Mouse (Mus musculus) CH12.LX (cell line): Measurements from ENCODE around the gene Safb2. TPM values are rescaled to one million over a fixed set of nuclear protein-coding genes. Genes with fewer than 3 reads are reported as not detected.

Experiments
- DNase-seq: peaks from one replicate; pipeline ENCODE4 v3.0.0-alpha.2; 2013; ENCODE audit errors: extremely low read depth
- H3K27ac ChIP-seq: 2 replicates; pipeline ENCODE4 v1.5.1; 2012; ENCODE audit warnings: low read depth, mild to moderate bottlenecking, control low read depth, moderate library complexity; ENCODE audit not compliant: insufficient read depth
- H3K27me3 ChIP-seq: replicated peaks from 2 replicates; pipeline ENCODE3; 2012; ENCODE audit warnings: inconsistent platforms
- H3K36me3 ChIP-seq, 2 experiments: replicated peaks in 1 of 2; 2 replicates each; pipeline versions ENCODE3 to v1.6.1; 2012; ENCODE audit warnings: inconsistent platforms in 1 of 2, low read length in 1 of 2, mild to moderate bottlenecking in 1 of 2, mixed read lengths in 1 of 2, moderate library complexity in 1 of 2; ENCODE audit not compliant: control insufficient read depth in 1 of 2, insufficient read depth in 1 of 2
- H3K4me1 ChIP-seq, 2 experiments: 2 replicates each; pipeline ENCODE4 v1.6.1; 2012; ENCODE audit warnings: inconsistent platforms in 1 of 2, moderate library complexity in 1 of 2; ENCODE audit not compliant: insufficient read depth in 2 of 2, control insufficient read depth in 1 of 2
- H3K4me2 ChIP-seq: 2 replicates; pipeline ENCODE4 v1.6.1; 2012; ENCODE audit warnings: low read depth, mild to moderate bottlenecking, control low read depth; ENCODE audit not compliant: poor library complexity, insufficient read depth, severe bottlenecking
- H3K4me3 ChIP-seq, 3 experiments: fragments of 150-350 bp in 1 of 3; sonication (generic) in 1 of 3; replicated peaks in 1 of 3; 2 replicates each; pipeline versions ENCODE3 to v1.5.1; 2011 to 2012; ENCODE audit warnings: low read depth in 2 of 3, low read length in 2 of 3, mild to moderate bottlenecking in 2 of 3, moderate library complexity in 2 of 3, control low read depth in 1 of 3, improper control_type of control experiment in 1 of 3, inconsistent platforms in 1 of 3, mixed read lengths in 1 of 3; ENCODE audit not compliant: poor library complexity in 1 of 3
- H3K79me2 ChIP-seq: replicated peaks from 2 replicates; pipeline ENCODE4 v1.6.1; 2012; ENCODE audit warnings: mild to moderate bottlenecking, moderate library complexity; ENCODE audit not compliant: control insufficient read depth, poor library complexity, insufficient read depth, severe bottlenecking; ENCODE audit errors: extremely low read depth
- H3K9ac ChIP-seq: 2 replicates; pipeline ENCODE4 v1.6.1; 2012; ENCODE audit warnings: low read depth, mild to moderate bottlenecking, control low read depth, moderate library complexity; ENCODE audit not compliant: insufficient read depth
- H3K9me3 ChIP-seq: replicated peaks from 2 replicates; pipeline ENCODE3; 2012; ENCODE audit warnings: low read length, inconsistent platforms, mixed read lengths
- BHLHE40 ChIP-seq: IDR thresholded peaks from 2 replicates; pipeline ENCODE4 v1.6.1; 2011; ENCODE audit warnings: mild to moderate bottlenecking, low read depth, low read length, improper control_type of control experiment
- CHD1 ChIP-seq: IDR thresholded peaks from 2 replicates; pipeline ENCODE4 v1.6.1; 2012; ENCODE audit warnings: low read depth, low read length, improper control_type of control experiment, inconsistent platforms
- CHD2 ChIP-seq: IDR thresholded peaks from 2 replicates; pipeline ENCODE4 v1.6.1; 2011; ENCODE audit warnings: low read length, improper control_type of control experiment
- CTCF ChIP-seq, 2 experiments: IDR thresholded peaks in 1 of 2; conservative IDR thresholded peaks in 1 of 2; 2 replicates each; pipeline ENCODE4 v1.5.1; 2011 to 2012; ENCODE audit warnings: low read depth in 2 of 2, low read length in 2 of 2, improper control_type of control experiment in 1 of 2, inconsistent platforms in 1 of 2, mild to moderate bottlenecking in 1 of 2, moderate library complexity in 1 of 2
- E2F4 ChIP-seq: IDR thresholded peaks from 2 replicates; pipeline ENCODE4 v1.6.1; 2011; ENCODE audit warnings: low read depth, low read length, improper control_type of control experiment; ENCODE audit not compliant: insufficient replicate concordance
- EP300 ChIP-seq: IDR thresholded peaks from 2 replicates; pipeline ENCODE4 v1.6.1; 2011; ENCODE audit warnings: low read length, improper control_type of control experiment
- ETS1 ChIP-seq: conservative IDR thresholded peaks from 2 replicates; pipeline ENCODE4 v1.6.1; 2012; ENCODE audit warnings: low read depth, mild to moderate bottlenecking, inconsistent platforms, low read length, improper control_type of control experiment, moderate library complexity
- GABPA ChIP-seq: IDR thresholded peaks from 2 replicates; pipeline ENCODE4 v1.6.1; 2012; ENCODE audit warnings: low read depth, low read length, improper control_type of control experiment, inconsistent platforms; ENCODE audit not compliant: insufficient replicate concordance
- HCFC1 ChIP-seq: IDR thresholded peaks from 2 replicates; pipeline ENCODE4 v1.6.1; 2012; ENCODE audit warnings: low read depth, mild to moderate bottlenecking, inconsistent platforms, low read length, improper control_type of control experiment
- JUN ChIP-seq: IDR thresholded peaks from 2 replicates; pipeline ENCODE4 v1.6.1; 2011; ENCODE audit warnings: low read depth, mild to moderate bottlenecking, low read length, improper control_type of control experiment, moderate library complexity; ENCODE audit not compliant: insufficient read depth
- MAX ChIP-seq: IDR thresholded peaks from 2 replicates; pipeline ENCODE4 v1.6.1; 2011; ENCODE audit warnings: low read length, improper control_type of control experiment
- MAZ ChIP-seq: IDR thresholded peaks from 2 replicates; pipeline ENCODE4 v1.6.1; 2012; ENCODE audit warnings: low read depth, mild to moderate bottlenecking, inconsistent platforms, low read length, improper control_type of control experiment, moderate library complexity
- MEF2A ChIP-seq: IDR thresholded peaks from 2 replicates; pipeline ENCODE4 v1.6.1; 2014; ENCODE audit warnings: low read depth, mild to moderate bottlenecking, inconsistent platforms, low read length, improper control_type of control experiment, borderline replicate concordance
- POLR2A ChIP-seq: IDR thresholded peaks from 2 replicates; pipeline ENCODE4 v1.6.1; 2011; ENCODE audit warnings: low read depth, mild to moderate bottlenecking, improper control_type of control experiment, low read length
- POLR2AphosphoS2 ChIP-seq: IDR thresholded peaks from 2 replicates; pipeline ENCODE4 v1.6.1; 2011; ENCODE audit warnings: low read depth, low read length, improper control_type of control experiment
- SMC3 ChIP-seq: IDR thresholded peaks from 2 replicates; pipeline ENCODE4 v1.6.1; 2011; ENCODE audit warnings: low read depth, low read length, improper control_type of control experiment
- TBP ChIP-seq: conservative IDR thresholded peaks from 2 replicates; pipeline ENCODE4 v1.6.1; 2011; ENCODE audit warnings: low read depth, low read length, improper control_type of control experiment
- UBTF ChIP-seq: IDR thresholded peaks from 2 replicates; pipeline ENCODE4 v1.6.1; 2012; ENCODE audit warnings: low read depth, mild to moderate bottlenecking, inconsistent platforms, low read length, improper control_type of control experiment, moderate library complexity
- USF1 ChIP-seq: IDR thresholded peaks from 2 replicates; pipeline ENCODE4 v1.6.1; 2014; ENCODE audit warnings: low read depth, mild to moderate bottlenecking, inconsistent platforms, low read length, improper control_type of control experiment
- ZC3H11A ChIP-seq: IDR thresholded peaks from 2 replicates; pipeline ENCODE4 v1.6.1; 2012; ENCODE audit warnings: low read depth, mild to moderate bottlenecking, inconsistent platforms, low read length, improper control_type of control experiment
- ZMIZ1 ChIP-seq: IDR thresholded peaks from 2 replicates; pipeline ENCODE4 v1.6.1; 2012; ENCODE audit warnings: low read depth, mild to moderate bottlenecking, inconsistent platforms, low read length, improper control_type of control experiment
- dilution Hi-C: fragments of 300-500 bp; cut with MboI; formaldehyde crosslinking; loops from 2 replicates; pipeline ENCODE4 v1.14.3; 2020; ENCODE audit warnings: low sequenced_read_pairs; ENCODE audit not compliant: extremely low pct_unique_long_range_greater_than_20kb, extremely low pct_ligation_motif_present
- in situ Hi-C: fragments of 300-500 bp; cut with MboI; formaldehyde crosslinking; loops from 3 replicates; pipeline ENCODE4 v1.14.3; 2019; ENCODE audit warnings: low sequenced_read_pairs, low pct_ligation_motif_present, low pct_unique_long_range_greater_than_20kb, mixed read lengths
- polyA plus RNA-seq: library from polyadenylated mRNA; unstranded; fragments of >175 nt; gene quantifications from 2 replicates; pipeline ENCODE4 v1.2.1, GENCODE M21; 2012; ENCODE audit warnings: low read depth; ENCODE audit not compliant: insufficient read length
- total RNA-seq, 2 experiments: library from RNA; depleted of rRNA; stranded (reverse); fragments of 300-350 nt in 1 of 2; fragments of >200 nt in 1 of 2; gene quantifications; 2 replicates each; pipeline ENCODE4 v1.2.3; 2012 to 2014

Safb2 gene
- total and polyA plus RNA-seq, 3 experiments: 13.8 to 170 (median 74.0) TPM

DNA sequence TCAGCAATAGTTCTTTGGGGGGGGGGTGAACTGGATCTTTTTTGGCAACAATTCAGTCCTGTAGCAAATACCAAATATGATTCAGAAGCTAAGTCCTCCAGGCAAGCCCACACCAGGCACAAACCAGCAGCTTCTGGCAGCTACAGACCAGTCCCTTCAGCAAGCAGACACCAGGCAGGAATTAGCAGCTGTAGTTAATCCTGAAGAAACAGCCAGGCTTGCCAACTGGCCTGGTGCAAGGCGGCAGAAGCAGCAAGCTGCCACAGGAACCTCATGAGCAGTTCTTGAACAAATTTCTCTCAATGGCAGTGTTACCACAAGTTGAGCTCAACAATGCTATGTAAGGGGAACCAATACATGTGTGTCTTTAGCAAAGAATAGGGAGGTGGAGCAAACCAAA, 61.6 kb downstream of the Safb2 start:
- Histone ChIP-seq H3K79me2 (no peaks in the 10 kb centered on the region), H3K4me2 (no peak overlapping the region), H3K9me3 (no peaks in the 10 kb centered on the region), H3K4me1 (no peaks in the 10 kb centered on the region), H3K4me3 (no peak overlapping the region), H3K9ac (no peak overlapping the region), H3K36me3 (no peaks in the 10 kb centered on the region), H3K27me3 (peaks cover 54% of the 10 kb centered on the region), H3K27ac (no peak overlapping the region)
- TF ChIP-seq POLR2A (no peak), CTCF (conservative IDR thresholded peaks at IDR 0.05 in 1 of 2, IDR thresholded peaks at IDR 0.05 in 1 of 2; ENCODE audit: low read depth in 2 of 2, low read length in 2 of 2) (no peak), BHLHE40 (no peak), ETS1 (no peak), USF1 (no peak), HCFC1 (no peak), TBP (no peak), SMC3 (no peak), MAZ (no peak), MAX (no peak), JUN (no peak), CHD2 (no peak), MEF2A (no peak), POLR2AphosphoS2 (no peak), CHD1 (no peak)
- in situ Hi-C loops: no loop called here
- dilution Hi-C loops: no loop called here
- no peak for DNase-seq

DNA sequence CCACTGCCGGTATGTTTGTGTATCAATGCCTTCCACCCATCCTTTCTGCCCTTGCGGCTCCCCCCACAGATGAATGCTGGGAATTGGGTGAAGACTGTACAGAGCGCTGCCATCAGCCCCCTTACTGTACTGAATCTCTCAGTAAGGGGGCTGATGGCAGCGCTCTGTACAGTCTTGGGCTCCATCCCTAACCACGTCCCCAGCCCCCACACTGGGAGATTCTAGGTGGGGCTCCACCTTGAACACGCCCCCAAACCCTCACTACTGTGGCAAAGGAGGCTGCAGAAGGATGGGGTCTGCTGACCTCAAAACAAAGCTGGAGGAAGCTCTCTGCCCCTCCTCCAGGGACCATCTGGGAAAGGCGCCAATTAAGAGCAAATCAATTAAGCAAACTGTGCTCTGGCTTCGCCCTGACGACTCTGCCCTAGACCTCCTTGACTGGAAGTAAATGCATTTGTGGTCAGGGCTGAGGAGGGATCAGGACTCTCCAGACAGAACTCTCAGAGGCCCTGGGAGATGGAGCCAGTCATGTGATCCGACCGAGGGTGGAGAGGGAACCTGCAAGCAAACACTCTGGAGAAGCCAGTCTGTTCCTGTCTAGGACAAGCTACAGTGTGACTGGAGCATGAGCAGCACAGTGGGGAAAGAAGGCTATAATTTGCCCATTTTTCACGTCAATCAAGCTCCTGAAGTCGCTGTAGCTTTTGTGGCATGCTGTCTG, 68.5 kb downstream of the Safb2 start:
- no peak overlapping the region for H3K4me3 ChIP-seq
- TF ChIP-seq MAZ: no peak
- no peak overlapping the region for H3K9ac ChIP-seq
- no peak overlapping the region for H3K27ac ChIP-seq
- DNase-seq: no peak
- no peaks in the 10 kb centered on the region for H3K79me2 ChIP-seq
- H3K36me3 ChIP-seq: no peaks in the 10 kb centered on the region
- dilution Hi-C loops: no loop called here
- H3K27me3 ChIP-seq: peaks cover 60% of the 10 kb centered on the region
- H3K4me1 ChIP-seq: no peaks in the 10 kb centered on the region
- no peak overlapping the region for H3K4me2 ChIP-seq
- in situ Hi-C loops: no loop called here
- peaks cover 24% of the 10 kb centered on the region for H3K9me3 ChIP-seq

DNA sequence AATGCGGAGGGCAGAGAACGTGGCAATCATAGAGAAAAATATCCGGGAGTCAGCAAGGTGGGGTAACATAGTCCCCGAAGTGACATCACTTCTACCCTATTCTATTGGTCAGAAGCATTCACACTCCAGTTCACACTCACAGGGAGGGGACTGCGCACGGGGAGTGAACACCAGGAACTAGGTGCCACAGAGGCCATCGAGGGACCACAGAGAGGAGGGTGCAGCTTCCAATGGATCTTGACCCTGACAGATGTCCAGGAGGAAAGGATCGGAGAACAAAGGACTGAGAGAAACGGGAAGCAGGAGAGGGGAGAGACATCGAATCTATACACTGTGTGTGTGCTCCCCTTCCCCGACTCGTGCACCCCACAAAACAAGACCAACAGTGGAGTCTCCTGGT, 69.5 kb downstream of the Safb2 start:
- DNase-seq: no peak
- H3K4me2 ChIP-seq: no peak overlapping the region
- H3K4me3 ChIP-seq: no peak overlapping the region
- in situ Hi-C loops: no loop called here
- dilution Hi-C loops: no loop called here
- TF ChIP-seq SMC3 (no peak), GABPA (no peak), UBTF (no peak), ZC3H11A (no peak), E2F4 (no peak), USF1 (no peak), MEF2A (no peak), ZMIZ1 (no peak), EP300 (no peak), MAX (no peak)
- no peaks in the 10 kb centered on the region for H3K4me1 ChIP-seq
- no peak overlapping the region for H3K27ac ChIP-seq
- no peaks in the 10 kb centered on the region for H3K79me2 ChIP-seq
- H3K36me3 ChIP-seq: no peaks in the 10 kb centered on the region
- H3K27me3 ChIP-seq: peaks cover 53% of the 10 kb centered on the region
- H3K9me3 ChIP-seq: peaks cover 28% of the 10 kb centered on the region
- H3K9ac ChIP-seq: no peak overlapping the region
